8 mouse cellular contexts compared by ENCODE assay signal in the genomic region with DNA sequence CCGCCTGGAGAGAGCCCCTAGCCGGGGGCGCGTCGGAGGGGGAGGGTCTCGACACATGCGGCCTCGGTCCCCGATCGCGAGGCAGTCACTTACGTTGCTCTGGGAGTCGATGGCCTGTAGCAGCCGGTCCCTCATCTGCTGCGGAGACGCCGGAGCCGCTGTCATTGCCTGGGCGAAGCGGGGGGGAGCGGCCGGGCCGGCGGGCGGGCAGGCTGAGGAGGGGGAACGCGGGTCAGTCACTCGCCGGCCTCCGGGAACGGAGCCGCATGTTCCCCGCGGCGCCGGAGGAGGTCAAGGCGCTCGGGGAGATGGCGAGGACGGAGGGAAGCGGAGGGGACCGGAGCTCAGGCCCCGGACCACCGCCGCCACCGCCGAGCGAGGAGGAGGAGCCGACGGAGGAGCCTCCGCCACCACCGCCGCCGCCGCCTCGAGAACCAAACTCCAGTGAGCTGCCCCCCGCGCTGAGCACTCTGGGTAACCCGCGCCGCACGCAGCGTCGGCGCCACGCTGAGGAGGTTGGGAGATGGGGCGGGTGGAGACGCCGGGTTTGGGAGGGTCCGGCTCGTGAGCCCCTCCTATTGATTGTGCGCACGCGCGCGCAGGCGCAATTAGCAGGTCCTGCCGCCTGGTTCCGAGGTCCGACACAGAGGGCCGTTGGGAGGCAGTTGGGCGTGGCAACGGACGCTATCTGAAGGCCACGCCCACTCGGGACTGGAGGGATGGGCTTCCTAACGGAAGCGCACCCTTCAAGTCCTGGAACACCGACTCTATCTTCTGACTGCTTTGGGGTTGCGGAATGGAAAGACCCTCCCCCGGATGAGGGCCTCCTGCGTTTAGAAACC. TPM values are rescaled to one million over a fixed set of nuclear protein-coding genes. Genes with fewer than 3 reads are reported as not detected.
DNase-seq lines count a peak whose midpoint lies in the region; ATAC-seq and TF ChIP-seq lines count a peak whose summit lies in the region.

A gene (minus strand): TSS at position 469 of the 842 bp plus-strand sequence.

- ATAC-seq in Patski, result peak; percentile 94
- ATAC-seq in hindbrain, embryonic 13.5 days (ENCODE audit: low FRiP score), result peak; percentile 95

- H3K36me3 ChIP-seq in hindbrain, embryonic 13.5 days, result peaks cover 19% of the 10 kb centered on the region

- CTCF ChIA-PET in Patski (lab: Charles Lee), result interaction anchor here (1.0 kb wide), 1 partner anchor 11 kb away, joined by 3 read pairs; no protein-coding TSS in a partner anchor

- H3K4me3 ChIP-seq in hindbrain, embryonic 13.5 days, result peak within 1 kb of the TSS; percentile 99

- peak; percentile 94 for DNase-seq in Patski (ENCODE audit: low read depth, low spot score)
- DNase-seq in cerebellum, postnatal 14 days, result peak; percentile 97
- peak; percentile 97 to 98 for DNase-seq in frontal cortex, postnatal 14 days (ENCODE audit: low spot score in 2 of 2)
- peak; percentile 88 to 92 for DNase-seq in layer of hippocampus, postnatal 25 days (ENCODE audit: extremely low spot score in 1 of 2, low spot score in 1 of 2)
- peak; percentile 99 for DNase-seq in lung, postnatal 25 days (ENCODE audit: low spot score)
- peak; percentile 99 for DNase-seq in retina, embryonic 14.5 days (ENCODE audit: low spot score)
- peak; percentile 94 for DNase-seq in thymus, postnatal 4 days

- peak within 1 kb of the TSS; percentile 92 for H3K27ac ChIP-seq in hindbrain, embryonic 13.5 days

- POLR2A ChIA-PET in Patski (lab: Charles Lee), result interaction anchor here (0.8 kb wide), 2 partner anchors 36 to 72 kb away, joined by 3 read pairs; no protein-coding TSS in a partner anchor

- H3K4me1 ChIP-seq in hindbrain, embryonic 13.5 days (replicated peaks), result peaks cover 54% of the 10 kb centered on the region

- TF ChIP-seq CTCF in Patski (IDR thresholded peaks at IDR 0.05), result no peak

- H3K4me2 ChIP-seq in hindbrain, embryonic 13.5 days, result peak within 1 kb of the TSS; percentile 99

- no peaks in the 10 kb centered on the region for H3K9me3 ChIP-seq in hindbrain, embryonic 13.5 days

- under 1% methylated on average over 75 of the region's 92 CpGs for WGBS in hindbrain, embryonic 13.5 days

- no peaks in the 10 kb centered on the region for H3K27me3 ChIP-seq in Patski
- H3K27me3 ChIP-seq in hindbrain, embryonic 13.5 days, result no peaks in the 10 kb centered on the region

- H3K9ac ChIP-seq in hindbrain, embryonic 13.5 days, result peak within 1 kb of the TSS; percentile 99

- in situ Hi-C loops in Patski (cut with MboI; ENCODE audit: low pct_unique_long_range_greater_than_20kb), result loop anchor here (5.0 kb wide), 1 partner anchor 51 kb away; no protein-coding TSS in a partner anchor

RNA-seq across cellular contexts. Expression of the gene that starts here (rescaled TPM):
- polyA plus RNA-seq in Patski (2021), result 9.8 TPM
- 15.7 and 16.6 TPM in 2 replicates for polyA plus RNA-seq in hindbrain, embryonic 13.5 days (2015; fragmentation: Nextera tagmentation; extraction: Ambion mirVana)
- 10 to 100 TPM; 10.1 to 10.6 TPM for total RNA-seq in layer of hippocampus, postnatal 25 days (2021)

Comparison
In these comparisons a context has a peak if more than half of its experiments do, and no peak if none do; other contexts are left out.
1. Peak in every context shown above with its lines: DNase-seq, ATAC-seq, H3K4me3 ChIP-seq and H3K27ac ChIP-seq.